Mouse (Mus musculus) c-Kit-negative CD71-positive TER-119-positive erythroid progenitor cells, embryonic 14.5 days (primary cell): ENCODE data around the gene Isg20l2.

Experiments used
- DNase-seq: peaks from one replicate; pipeline ENCODE4 v3.0.0-alpha.2; 2013; ENCODE audit warnings: low read depth, low spot score

Isg20l2 gene

DNA sequence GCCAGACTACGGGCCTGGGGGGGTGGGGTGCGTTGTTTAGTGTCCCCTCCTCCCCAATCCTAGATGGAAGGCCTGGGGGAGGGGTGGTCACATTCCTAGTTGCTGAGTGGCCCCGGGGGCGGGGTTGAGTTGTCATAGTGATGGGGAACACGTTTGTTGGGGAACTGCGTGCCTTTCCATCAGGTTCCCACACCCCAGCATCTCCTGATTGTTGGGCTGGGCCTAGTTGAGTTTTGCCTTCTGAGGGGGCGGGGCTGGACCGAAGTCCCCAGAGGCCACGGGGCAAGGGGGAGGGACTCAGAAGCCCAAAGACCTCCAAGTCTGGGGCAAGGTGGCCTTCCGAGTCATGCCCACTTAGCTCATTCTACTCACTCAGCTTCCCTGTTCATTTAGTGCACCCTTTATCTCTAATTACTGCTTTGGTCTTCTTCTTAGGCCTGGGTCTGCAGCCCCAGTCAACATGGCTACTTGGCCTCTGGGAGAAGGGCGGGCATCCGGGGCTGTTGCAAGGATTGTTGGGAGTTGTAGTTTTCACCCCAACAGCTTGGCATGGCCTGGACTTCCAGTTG, 19.5 kb upstream of the Isg20l2 start:
- DNase-seq = no peak

DNA sequence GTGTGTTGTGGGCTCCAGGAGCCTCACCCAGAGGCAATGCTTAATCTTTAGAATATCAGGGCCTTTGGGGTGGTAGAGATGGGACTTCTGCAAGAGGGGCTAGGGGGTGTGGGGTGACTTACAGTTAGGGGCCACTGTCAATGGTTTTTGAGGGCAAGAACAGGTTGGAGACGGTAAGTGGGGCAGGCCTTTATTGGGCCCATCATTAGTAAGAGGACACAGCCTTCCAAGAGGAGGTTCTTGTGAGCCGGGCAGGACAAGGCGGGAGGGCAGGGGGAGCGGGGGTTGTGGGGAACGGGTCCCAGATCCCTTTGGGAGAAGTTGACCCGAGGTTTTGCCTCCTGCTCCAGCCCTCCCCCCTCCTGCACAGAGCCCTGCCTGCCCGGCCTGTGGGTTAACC, 16.6 kb upstream of the Isg20l2 start:
- DNase-seq = no peak

DNA sequence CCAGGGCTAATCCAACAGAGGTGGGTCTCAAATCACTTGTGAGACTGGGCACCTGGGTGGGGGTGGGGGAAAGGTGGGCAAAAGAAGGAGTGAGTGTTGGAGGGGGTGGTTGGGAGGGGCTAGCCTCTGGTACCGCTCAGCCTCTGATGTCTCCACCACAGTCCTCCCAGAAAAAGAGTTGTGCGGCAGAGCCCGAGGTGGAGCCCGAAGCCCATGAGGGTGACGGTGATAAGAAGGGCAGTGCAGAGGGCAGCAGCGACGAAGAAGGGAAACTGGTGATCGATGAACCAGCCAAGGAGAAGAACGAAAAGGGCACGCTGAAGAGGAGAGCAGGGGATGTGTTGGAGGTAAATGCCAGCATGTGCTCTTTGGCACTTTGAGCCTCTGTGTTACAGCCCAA, 16.2 kb upstream of the Isg20l2 start:
- DNase-seq = no peak

- DNase-seq = no peak
Measured at GRCm38 (mm10) chr3:87916990-87917389, 13.1 kb upstream of the Isg20l2 start.

- no peak for DNase-seq
Measured at GRCm38 (mm10) chr3:87918551-87918950, 11.6 kb upstream of the Isg20l2 start.

- DNase-seq = no peak
Measured at GRCm38 (mm10) chr3:87919336-87920108, 10.6 kb upstream of the Isg20l2 start, which contains the start of gene Mrpl24. Gene Mrpl24, plus strand, starts transcription at chr3:87919506.

GRCm38 (mm10) chr3:87920270-87920943, 9.7 kb upstream of the Isg20l2 start:
- no peak for DNase-seq

GRCm38 (mm10) chr3:87924996-87925395, 5.1 kb upstream of the Isg20l2 start:
- no peak for DNase-seq

- DNase-seq = no peak
Measured at GRCm38 (mm10) chr3:87927452-87927851, 2.7 kb upstream of the Isg20l2 start.

DNA sequence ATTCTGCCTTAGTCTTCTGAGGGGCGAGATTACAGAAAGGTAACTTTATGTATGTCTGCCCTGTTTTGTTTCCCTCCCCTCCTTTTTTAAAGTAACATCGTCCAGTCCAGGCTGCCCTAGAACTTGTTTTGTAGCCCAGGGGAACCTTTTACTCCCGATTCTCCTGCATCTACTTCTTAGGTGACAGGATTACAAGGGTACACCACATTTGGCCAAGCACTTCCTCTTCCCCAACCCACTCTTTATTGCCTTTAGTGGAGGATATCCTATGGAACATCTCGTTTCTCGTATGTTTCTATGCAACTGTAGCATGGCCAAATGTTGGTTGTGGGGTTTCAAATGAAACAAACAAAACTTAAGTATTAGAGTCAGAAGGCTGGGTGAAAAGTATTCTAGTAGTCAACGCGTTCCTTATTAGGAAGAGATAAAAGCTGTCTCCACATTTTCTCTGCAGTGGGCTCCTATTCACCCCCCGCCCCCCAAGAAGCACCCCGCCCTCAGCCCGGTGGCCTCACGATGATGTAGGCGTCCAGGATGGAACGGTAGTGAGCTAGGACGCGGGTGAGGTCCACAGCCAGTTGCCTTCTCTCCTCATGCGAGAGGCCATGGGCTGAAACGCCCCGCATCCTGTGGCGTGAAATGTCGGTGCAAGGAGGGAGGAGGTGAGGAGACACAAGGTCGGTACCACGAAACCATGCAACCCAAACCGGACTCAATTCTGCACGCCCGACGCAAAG, 605 bp upstream of the Isg20l2 start:
- DNase-seq = no peak

DNA sequence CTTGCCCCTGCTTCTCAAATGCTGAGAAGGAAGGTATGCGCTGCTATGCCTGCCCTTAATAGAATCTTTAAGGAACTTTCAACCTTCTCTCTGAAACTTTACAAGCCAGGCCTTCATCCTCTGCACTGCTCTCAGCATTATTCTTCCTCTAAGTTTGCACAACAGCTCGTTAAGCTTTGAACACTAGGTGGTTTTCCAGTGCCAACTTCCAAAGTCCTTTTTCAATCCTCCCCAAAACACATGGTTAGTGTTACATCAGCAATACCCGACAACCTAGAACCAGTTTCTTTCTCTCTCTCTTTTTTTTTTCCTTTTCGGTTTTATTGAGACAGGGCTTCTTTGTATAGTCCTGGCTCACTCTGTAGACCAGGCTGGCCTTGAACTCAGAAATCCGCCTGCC, 3.9 kb downstream of the Isg20l2 start:
- no peak for DNase-seq

DNA sequence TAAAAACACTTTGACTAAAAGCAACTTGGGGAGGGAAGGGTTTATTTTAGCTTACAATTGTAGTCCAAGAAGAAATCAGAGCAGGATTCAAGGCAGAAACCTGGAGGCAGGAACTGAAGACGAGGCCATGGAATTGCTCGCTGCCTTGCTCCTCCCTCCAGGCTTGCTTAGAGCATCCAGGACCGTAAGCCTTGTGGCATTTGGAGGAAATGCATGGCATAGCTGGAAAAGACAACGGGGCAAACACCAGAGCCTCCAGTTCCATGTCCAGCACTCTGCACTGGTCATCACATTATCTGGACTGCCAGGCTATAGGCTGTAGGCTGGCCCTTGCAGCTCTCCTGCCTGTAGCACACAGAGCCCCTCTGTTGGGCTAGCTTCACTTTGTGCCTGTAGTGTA, 4.4 kb downstream of the Isg20l2 start:
- no peak for DNase-seq

- no peak for DNase-seq
Measured at GRCm38 (mm10) chr3:87935201-87935600, 5.1 kb downstream of the Isg20l2 start.

DNA sequence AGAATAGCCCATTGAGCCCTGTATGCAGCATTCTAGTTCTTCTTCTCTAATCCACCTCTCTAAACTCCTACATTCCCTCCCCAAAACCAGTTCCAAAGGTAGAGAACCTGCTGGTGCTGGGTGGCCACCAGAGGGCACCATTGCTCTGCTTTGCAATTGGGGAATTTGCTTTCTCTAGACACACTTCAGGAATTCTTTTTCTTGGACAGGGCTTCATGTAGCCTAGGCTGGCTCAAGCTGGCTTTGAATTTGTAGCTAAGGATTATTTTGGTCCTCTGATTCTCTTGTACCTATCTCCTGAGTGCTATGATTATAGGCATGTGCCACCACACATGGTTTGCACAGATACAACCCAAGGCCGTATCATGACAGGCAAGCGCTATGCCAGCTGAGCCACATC, 5.7 kb downstream of the Isg20l2 start:
- DNase-seq = peak; percentile 44

GRCm38 (mm10) chr3:87940611-87941010, 10.5 kb downstream of the Isg20l2 start:
- no peak for DNase-seq

DNA sequence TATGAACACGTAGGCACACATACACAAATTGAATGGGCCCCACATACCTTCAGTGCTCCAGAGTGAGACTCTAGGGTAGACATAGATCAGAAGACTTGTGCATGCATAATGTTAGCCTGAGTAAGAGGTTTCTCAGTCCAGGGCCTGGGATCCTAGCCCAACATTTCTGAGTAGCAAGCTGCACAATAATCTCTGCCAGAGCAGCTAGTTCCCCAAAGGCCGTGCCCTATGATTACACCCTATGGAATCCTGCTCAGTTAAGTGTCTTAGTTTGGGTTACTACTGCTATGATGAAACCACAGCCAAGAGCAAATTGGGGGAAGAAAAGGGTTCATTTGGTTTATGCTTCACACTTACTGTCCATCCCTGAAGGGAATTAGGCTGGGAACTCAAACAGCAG, 12.4 kb downstream of the Isg20l2 start:
- no peak for DNase-seq

DNA sequence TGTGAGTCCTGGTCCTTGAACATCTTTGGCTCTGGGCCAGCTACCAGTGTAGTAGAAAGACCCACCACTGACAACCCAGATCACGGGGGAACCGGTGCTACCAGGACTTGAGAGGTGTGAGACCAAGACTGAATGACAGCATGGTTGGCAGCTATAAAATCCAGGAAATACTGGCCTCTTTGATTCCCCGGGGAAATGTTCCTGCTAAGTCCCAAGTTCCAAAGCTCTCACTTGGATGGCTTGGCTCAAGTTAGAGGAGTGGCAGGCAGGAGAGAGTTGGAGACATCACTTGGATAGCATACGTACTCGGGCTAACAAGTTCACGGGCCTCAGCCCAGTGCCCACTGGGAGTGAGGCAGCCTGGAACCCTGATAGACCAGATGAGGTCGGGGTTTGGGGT, 13.5 kb downstream of the Isg20l2 start:
- DNase-seq = no peak

GRCm38 (mm10) chr3:87944838-87945600, 14.9 kb downstream of the Isg20l2 start:
- no peak for DNase-seq

- no peak for DNase-seq
Measured at GRCm38 (mm10) chr3:87945781-87946540, 15.8 kb downstream of the Isg20l2 start.

- no peak for DNase-seq
Measured at GRCm38 (mm10) chr3:87946541-87946860, 16.4 kb downstream of the Isg20l2 start.
